Mouse (Mus musculus) erythroblast, embryonic 14.5 days (primary cell): ENCODE data around the gene Psmd8.

Source experiments
- GATA1 ChIP-seq: IDR thresholded peaks from 2 replicates; pipeline ENCODE4 v1.6.1; 2012; ENCODE audit warnings: low read length, inconsistent platforms, mixed read lengths
- TAL1 ChIP-seq: IDR thresholded peaks from 3 replicates; pipeline ENCODE4 v1.6.1; 2012; ENCODE audit warnings: low read length, inconsistent platforms, mixed read lengths

DNA sequence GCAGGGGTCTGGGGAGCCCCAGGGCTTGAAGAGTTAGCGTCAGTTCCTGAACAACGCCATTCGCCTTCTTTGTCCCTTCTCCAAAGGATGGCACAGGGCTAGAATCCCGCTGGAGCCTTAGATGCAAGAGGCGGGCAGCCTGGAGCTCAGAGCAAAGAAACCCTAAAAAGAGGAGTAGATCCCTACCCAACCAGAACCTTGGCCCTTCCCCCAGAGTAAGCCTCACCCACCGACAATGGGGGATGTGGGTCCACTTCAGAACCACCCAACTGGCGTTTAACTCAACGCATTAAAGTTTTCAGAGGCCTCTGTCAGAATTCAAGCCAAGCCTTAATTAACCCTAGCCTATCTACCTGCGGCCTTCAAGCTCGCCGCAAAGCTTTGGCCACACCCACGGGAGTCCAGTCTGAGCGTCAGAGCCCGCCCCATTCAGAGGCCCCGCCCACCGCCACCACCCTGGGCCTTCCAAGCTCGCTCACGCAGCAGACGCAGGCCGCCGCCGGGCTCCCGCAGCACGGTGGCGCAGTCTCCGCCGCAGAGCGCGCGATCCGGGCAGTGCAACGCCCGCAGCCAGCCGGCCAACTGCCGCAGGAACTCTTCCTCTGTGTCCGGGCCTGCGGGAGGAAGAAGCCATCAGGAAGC lies 25.2 kb downstream of the Psmd8 start:
- TF ChIP-seq GATA1 (no peak), TAL1 (no peak)
